Mouse (Mus musculus) heart, adult 2 months (tissue): ENCODE measurements around the gene Ltb4r1.

ENCODE experiments used
- CTCF ChIP-seq: fragments of 200-600 bp; IDR thresholded peaks from 2 replicates; pipeline ENCODE4 v1.8.1; 2022; ENCODE audit warnings: antibody characterized with exemption, mild to moderate bottlenecking, moderate library complexity
- EP300 ChIP-seq: fragments of 200-500 bp; IDR thresholded peaks from 2 replicates; pipeline ENCODE4 v1.6.1; 2011; ENCODE audit warnings: low read depth, low read length, control low read depth; ENCODE audit not compliant: insufficient read depth
- POLR2A ChIP-seq: fragments of 200-500 bp; IDR thresholded peaks from 2 replicates; pipeline ENCODE4 v1.6.1; 2011; ENCODE audit warnings: mild to moderate bottlenecking, low read depth, low read length, control low read depth; ENCODE audit not compliant: insufficient read depth

- TF ChIP-seq CTCF (no peak), POLR2A (no peak), EP300 (no peak)
Observed at GRCm38 (mm10) chr14:55719737-55720136, 46.0 kb upstream of the Ltb4r1 start.
